9 mouse cellular contexts compared by ENCODE assay signal in the genomic region with DNA sequence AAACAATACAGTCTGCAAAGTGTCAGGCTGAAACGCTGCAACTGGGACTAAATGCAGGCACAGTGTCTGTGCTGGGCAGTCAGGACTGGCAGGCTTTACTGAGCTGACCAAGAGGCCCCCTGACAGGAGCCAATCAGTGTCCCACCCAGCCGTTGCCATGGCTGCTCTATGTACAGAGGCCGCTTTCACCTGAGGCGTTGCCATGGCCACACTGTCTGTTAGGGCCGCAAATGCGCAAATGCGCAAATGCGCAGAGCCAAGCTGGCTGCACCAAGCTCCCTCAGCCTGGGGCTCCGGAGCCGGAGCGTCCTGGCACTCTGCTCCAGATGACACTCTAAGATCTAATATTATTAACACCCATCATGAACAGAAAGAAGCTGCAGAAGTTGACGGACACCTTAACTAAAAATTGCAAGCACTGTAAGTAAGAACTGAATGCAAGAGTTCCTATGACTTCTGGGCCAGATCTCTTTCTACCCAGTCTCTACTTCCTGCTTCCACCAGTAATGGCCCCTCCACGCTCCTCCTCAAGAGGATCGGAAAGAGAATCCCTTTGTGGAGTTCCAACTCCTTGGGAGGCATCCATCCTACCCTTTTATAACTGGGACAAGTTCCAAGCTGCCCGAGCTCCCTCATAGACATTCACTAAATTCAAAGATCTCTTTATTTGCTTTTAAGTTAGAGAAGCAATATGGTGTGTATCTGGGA. TPM values are rescaled to one million over a fixed set of nuclear protein-coding genes. Genes with fewer than 3 reads are reported as not detected.
DNase-seq lines count a peak whose midpoint lies in the region; ATAC-seq lines count a peak whose summit lies in the region.
"Had no signal": no experiment of that assay in that cellular context is flagged by ENCODE, and none has a peak within 500 bp of the region (broad histone marks: within the 10 kb centered on the region; RNA-seq: fewer than 3 reads in every experiment).

TSS of gene Efcab1 (plus strand) at position 214 of the 708 bp plus-strand sequence.

- ATAC-seq in kidney, embryonic 16.5 days (ENCODE audit: low FRiP score, low TSS enrichment): peak; percentile 97
- ATAC-seq in embryonic facial prominence, embryonic 11.5 days (replicated peaks; ENCODE audit: insufficient number of reproducible peaks, low FRiP score, low TSS enrichment, low read depth): peak; percentile 100
- ATAC-seq in intestine, embryonic 14.5 days (replicated peaks; ENCODE audit: low FRiP score, low TSS enrichment, low read depth): peak; percentile 100
- peak; percentile 29; the same call in 1 of the 2 replicates for ATAC-seq in liver, embryonic 13.5 days (ENCODE audit: low read depth)

- H3K4me1 ChIP-seq in kidney, embryonic 16.5 days (ENCODE audit: insufficient read depth, low read length): peaks cover 5% of the 10 kb centered on the region; the same call in 1 of the 2 replicates
- no peaks in the 10 kb centered on the region for H3K4me1 ChIP-seq in embryonic facial prominence, embryonic 11.5 days (ENCODE audit: control insufficient read depth, insufficient read depth, low read length)
- H3K4me1 ChIP-seq in intestine, embryonic 14.5 days (replicated peaks; ENCODE audit: control insufficient read depth, insufficient read depth, low read length): 0 out of 2 replicates have a peak, but pooled peaks cover 3% of the 10 kb centered on the region
- no peaks in the 10 kb centered on the region for H3K4me1 ChIP-seq in liver, embryonic 13.5 days (replicated peaks)

- no peak within 1 kb of the TSS for H3K9ac ChIP-seq in kidney, embryonic 16.5 days (replicated peaks; ENCODE audit: low read length)
- peak within 1 kb of the TSS; percentile 25; the same call in 1 of the 2 replicates for H3K9ac ChIP-seq in embryonic facial prominence, embryonic 11.5 days (replicated peaks; ENCODE audit: low read length)
- H3K9ac ChIP-seq in intestine, embryonic 14.5 days (ENCODE audit: low read length): 0 out of 2 replicates have a peak within 1 kb of the TSS, but pooled peaks have one; percentile 27
- no peak within 1 kb of the TSS for H3K9ac ChIP-seq in liver, embryonic 13.5 days

- peak within 1 kb of the TSS; percentile 15 for H3K4me3 ChIP-seq in kidney, embryonic 16.5 days (ENCODE audit: low read length)
- peak within 1 kb of the TSS; percentile 32 for H3K4me3 ChIP-seq in embryonic facial prominence, embryonic 11.5 days (ENCODE audit: low read depth, low read length)
- H3K4me3 ChIP-seq in intestine, embryonic 14.5 days (ENCODE audit: low read depth, low read length): peak within 1 kb of the TSS; percentile 33
- H3K4me3 ChIP-seq in liver, embryonic 13.5 days (replicated peaks): no peak within 1 kb of the TSS

- no peaks in the 10 kb centered on the region for H3K36me3 ChIP-seq in kidney, embryonic 16.5 days (ENCODE audit: insufficient read depth, low read length)
- H3K36me3 ChIP-seq in embryonic facial prominence, embryonic 11.5 days (replicated peaks; ENCODE audit: control insufficient read depth, insufficient read depth, low read depth, low read length): no peaks in the 10 kb centered on the region
- no peaks in the 10 kb centered on the region for H3K36me3 ChIP-seq in intestine, embryonic 14.5 days (ENCODE audit: control insufficient read depth, insufficient read depth, low read length)
- no peaks in the 10 kb centered on the region for H3K36me3 ChIP-seq in liver, embryonic 13.5 days

- WGBS in kidney, embryonic 16.5 days: 14% methylated on average over 15 of the region's 15 CpGs
- WGBS in embryonic facial prominence, embryonic 11.5 days: 11% methylated on average over 15 of the region's 15 CpGs
- WGBS in intestine, embryonic 14.5 days: 8% methylated on average over 15 of the region's 15 CpGs
- 26% methylated on average over 15 of the region's 15 CpGs for WGBS in liver, embryonic 13.5 days (ENCODE audit: insufficient replicate concordance)

- no peak within 1 kb of the TSS for H3K27ac ChIP-seq in kidney, embryonic 16.5 days (ENCODE audit: low read length)
- no peak within 1 kb of the TSS for H3K27ac ChIP-seq in embryonic facial prominence, embryonic 11.5 days (replicated peaks; ENCODE audit: low read depth, low read length)
- no peak within 1 kb of the TSS for H3K27ac ChIP-seq in intestine, embryonic 14.5 days (ENCODE audit: low read depth)
- H3K27ac ChIP-seq in liver, embryonic 13.5 days: no peak within 1 kb of the TSS
- H3K27ac ChIP-seq: macrophage had no signal

- H3K9me3 ChIP-seq in kidney, embryonic 16.5 days (ENCODE audit: low read length): no peaks in the 10 kb centered on the region
- H3K9me3 ChIP-seq in embryonic facial prominence, embryonic 11.5 days (replicated peaks; ENCODE audit: control insufficient read depth, low read length): no peaks in the 10 kb centered on the region
- H3K9me3 ChIP-seq in intestine, embryonic 14.5 days (ENCODE audit: control insufficient read depth, low read length): no peaks in the 10 kb centered on the region
- no peaks in the 10 kb centered on the region for H3K9me3 ChIP-seq in liver, embryonic 13.5 days (replicated peaks)

- peak within 1 kb of the TSS; percentile 26 for H3K4me2 ChIP-seq in kidney, embryonic 16.5 days (replicated peaks; ENCODE audit: low read depth, low read length)
- H3K4me2 ChIP-seq in embryonic facial prominence, embryonic 11.5 days (ENCODE audit: low read depth, low read length): peak within 1 kb of the TSS; percentile 42
- H3K4me2 ChIP-seq in intestine, embryonic 14.5 days (ENCODE audit: low read length): peak within 1 kb of the TSS; percentile 39
- no peak within 1 kb of the TSS for H3K4me2 ChIP-seq in liver, embryonic 13.5 days

- no peak for DNase-seq in kidney, postnatal 14 days
- DNase-seq in embryonic facial prominence, embryonic 11.5 days (ENCODE audit: low spot score): peak; percentile 88
- DNase-seq in intestine, embryonic 14.5 days (ENCODE audit: low spot score): peak; percentile 73
- DNase-seq in liver, embryonic 13.5 days: no peak
- peak; percentile 20 for DNase-seq in retina, postnatal 7 days (ENCODE audit: low read depth, low spot score)
- DNase-seq in spleen, postnatal 4 days (ENCODE audit: low spot score in 2 of 2): no peak
- no peak for DNase-seq in kidney, postnatal 25 days

- no peaks in the 10 kb centered on the region for H3K27me3 ChIP-seq in kidney, embryonic 16.5 days (ENCODE audit: insufficient read depth, low read length)
- H3K27me3 ChIP-seq in embryonic facial prominence, embryonic 11.5 days (ENCODE audit: control insufficient read depth, insufficient read depth, low read length): no peaks in the 10 kb centered on the region
- no peaks in the 10 kb centered on the region for H3K27me3 ChIP-seq in intestine, embryonic 14.5 days (replicated peaks; ENCODE audit: control insufficient read depth, insufficient read depth, low read length)
- no peaks in the 10 kb centered on the region for H3K27me3 ChIP-seq in liver, embryonic 13.5 days

RNA-seq across cellular contexts. Expression of gene Efcab1, which starts in this region (rescaled TPM):
- polyA plus RNA-seq in kidney, embryonic 16.5 days (2015; fragmentation: Nextera tagmentation; extraction: Ambion mirVana): 2.7 and 2.9 TPM in 2 replicates
- polyA plus RNA-seq in embryonic facial prominence, embryonic 11.5 days (2014; fragmentation: Nextera tagmentation; extraction: Ambion mirVana): 11.1 and 11.3 TPM in 2 replicates
- polyA plus RNA-seq in intestine, embryonic 14.5 days (2014; fragmentation: Nextera tagmentation; extraction: Ambion mirVana): 9.0 and 9.9 TPM in 2 replicates
- polyA plus RNA-seq in liver, embryonic 13.5 days (2015; fragmentation: Nextera tagmentation; extraction: Ambion mirVana): 0.16 and 0.20 TPM in 2 replicates
- polyA plus RNA-seq: macrophage had no signal

Comparison
In these comparisons a context has a peak if more than half of its experiments do, and no peak if none do; other contexts are left out.
1. Peak in ATAC-seq in liver, embryonic 13.5 days; RNA of the gene not detected or under 1 TPM.
2. ATAC-seq: peak in every context shown above with its lines; median percentile 100 in embryonic facial prominence, embryonic 11.5 days; 100 in intestine, embryonic 14.5 days; 97 in kidney, embryonic 16.5 days; 29 in liver, embryonic 13.5 days.
3. H3K9ac ChIP-seq: peak in embryonic facial prominence, embryonic 11.5 days (single experiment) and intestine, embryonic 14.5 days (single experiment); none in kidney, embryonic 16.5 days (single experiment) and liver, embryonic 13.5 days (single experiment).
4. DNase-seq: peak in embryonic facial prominence, embryonic 11.5 days (single experiment), intestine, embryonic 14.5 days (single experiment) and retina, postnatal 7 days (single experiment); none in kidney, postnatal 14 days (single experiment), liver, embryonic 13.5 days (single experiment), spleen, postnatal 4 days (0 of 2) and kidney, postnatal 25 days (0 of 2).